Mouse (Mus musculus) spleen, adult 18-20 months (tissue): ENCODE results near the gene Oas1f.
"Not testable (repeated sequence)": the region's sequence is repeated elsewhere in the genome, so short reads cannot be mapped to it uniquely, and the experiment has no call there.

Source experiments
- DNase-seq, 2 experiments: peaks; one replicate each; pipeline ENCODE4 v3.0.0; 2022; ENCODE audit warnings: mixed read lengths in 2 of 2

Oas1f gene

DNA sequence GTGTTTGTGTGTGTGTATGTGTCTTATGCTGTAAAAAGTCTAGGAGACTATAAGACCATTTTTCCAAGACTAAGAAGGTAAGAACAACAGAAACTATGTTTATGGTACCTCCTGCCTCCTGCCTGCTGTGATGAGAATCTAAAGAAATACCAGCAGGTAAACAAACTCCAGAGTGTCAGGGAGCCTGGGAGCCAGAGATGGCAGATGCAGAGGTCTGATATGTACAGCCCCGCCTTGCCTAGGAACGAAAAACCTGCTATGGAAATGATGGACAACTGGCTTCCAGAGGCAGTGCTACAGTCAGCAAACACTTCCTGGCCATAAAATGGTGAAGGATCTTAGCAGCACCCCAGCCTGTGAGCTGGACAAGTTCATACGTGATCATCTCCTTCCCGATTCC is at the start of gene Oas1f:
Gene Oas1f, plus strand, starts transcription at position 301 of the 400 bp plus-strand sequence.
- DNase-seq: no peak

DNA sequence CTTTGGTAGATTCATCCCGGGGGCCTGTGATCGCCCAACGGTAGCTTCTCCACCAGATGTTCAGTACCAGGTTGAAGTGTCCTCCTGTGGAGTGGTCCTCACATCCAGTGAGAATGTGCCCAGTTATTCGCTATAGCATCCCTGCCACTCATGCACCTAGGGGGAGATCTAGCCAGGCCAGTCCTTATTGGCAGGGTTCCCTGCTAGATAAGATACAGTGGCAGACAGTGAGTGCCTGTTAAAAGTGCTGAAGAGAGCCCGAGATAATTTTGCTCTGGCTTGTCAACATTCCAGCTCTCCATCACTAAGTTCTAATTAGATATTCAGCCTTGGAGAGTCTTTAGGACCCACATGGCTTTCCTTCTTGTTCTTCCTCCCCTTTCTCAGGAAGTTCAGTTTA is 49.0 kb upstream of the Oas1f start:
- not testable (repeated sequence) for DNase-seq

DNA sequence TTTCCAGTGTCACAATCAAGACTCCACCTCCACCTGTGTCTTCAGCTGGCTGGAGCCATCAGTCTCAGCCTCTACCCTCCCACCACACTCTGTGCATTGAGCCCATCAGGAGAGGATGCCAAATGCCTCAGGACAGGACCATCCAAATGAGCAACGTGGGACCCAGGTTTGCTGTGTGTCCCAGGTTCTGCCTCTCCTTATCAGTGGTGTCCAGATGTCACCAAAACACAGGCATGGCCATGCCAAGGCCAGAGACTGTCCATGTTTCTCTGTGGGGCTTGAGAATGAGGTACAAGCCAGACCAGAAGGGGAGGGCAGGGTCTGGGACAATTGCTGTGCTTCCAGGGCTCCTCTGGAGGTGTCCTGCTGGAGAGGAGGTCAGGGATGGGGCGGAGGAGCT is 48.2 kb upstream of the Oas1f start:
- DNase-seq: not testable (repeated sequence)

DNA sequence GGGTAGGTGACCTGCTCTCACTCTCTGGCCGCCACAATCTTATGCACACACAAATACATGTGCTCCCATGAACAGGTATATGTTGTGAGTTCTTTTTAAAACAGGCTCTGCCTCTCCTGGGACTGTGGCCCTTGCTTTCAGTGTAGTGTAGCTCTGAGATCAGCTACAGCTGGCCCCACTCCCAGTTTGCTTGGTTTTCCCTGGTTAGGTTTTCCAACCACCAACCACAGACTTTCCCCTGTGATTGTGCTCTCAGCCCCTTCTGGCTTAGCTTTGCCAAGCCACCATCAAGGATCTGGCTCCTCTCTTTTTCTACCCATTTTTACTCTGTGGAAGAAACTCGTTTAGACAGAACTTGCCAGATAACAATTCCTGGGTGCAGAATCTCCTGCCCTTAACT is 43.6 kb upstream of the Oas1f start:
- no peak for DNase-seq

DNA sequence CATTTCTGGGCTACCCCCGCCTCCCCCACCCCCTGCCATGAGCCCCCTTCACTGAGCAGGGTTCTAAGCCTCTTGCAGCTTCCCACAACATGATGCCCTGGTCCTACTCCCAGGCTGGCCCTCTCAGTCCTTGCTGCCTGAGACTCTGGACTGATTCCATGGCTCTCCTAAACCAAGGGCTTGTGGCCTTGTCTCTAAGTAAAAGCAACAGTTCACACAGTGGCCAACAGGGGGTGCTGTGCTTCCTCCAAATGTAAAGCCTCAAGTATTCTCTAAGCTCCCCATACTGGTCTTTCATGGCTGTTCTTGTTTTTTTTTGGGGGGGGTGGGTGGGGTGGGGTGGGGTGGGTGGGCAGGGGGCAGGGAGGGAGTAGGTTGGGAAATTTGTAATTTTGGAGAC is 40.7 kb upstream of the Oas1f start:
- DNase-seq: peak; percentile 25 to 71

DNA sequence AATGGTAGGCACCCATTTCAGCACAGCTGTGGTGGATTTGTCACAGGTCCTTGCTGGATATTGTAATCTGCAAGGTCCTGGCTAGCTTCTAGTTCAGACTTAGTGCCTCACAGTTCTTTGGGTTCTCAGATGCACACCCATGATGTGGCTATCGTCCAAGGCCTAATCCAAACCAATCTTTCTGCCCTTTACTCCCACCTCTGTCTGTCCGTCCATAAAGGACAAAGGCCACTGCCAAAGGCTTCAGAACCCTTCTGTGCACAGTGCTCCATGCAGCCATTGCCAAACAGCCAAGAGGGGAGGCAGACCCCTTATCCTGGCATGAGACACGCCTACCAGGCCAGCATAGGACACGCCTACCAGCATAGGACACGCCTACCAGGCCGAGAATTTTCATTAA is 38.0 kb upstream of the Oas1f start:
- no peak for DNase-seq

DNA sequence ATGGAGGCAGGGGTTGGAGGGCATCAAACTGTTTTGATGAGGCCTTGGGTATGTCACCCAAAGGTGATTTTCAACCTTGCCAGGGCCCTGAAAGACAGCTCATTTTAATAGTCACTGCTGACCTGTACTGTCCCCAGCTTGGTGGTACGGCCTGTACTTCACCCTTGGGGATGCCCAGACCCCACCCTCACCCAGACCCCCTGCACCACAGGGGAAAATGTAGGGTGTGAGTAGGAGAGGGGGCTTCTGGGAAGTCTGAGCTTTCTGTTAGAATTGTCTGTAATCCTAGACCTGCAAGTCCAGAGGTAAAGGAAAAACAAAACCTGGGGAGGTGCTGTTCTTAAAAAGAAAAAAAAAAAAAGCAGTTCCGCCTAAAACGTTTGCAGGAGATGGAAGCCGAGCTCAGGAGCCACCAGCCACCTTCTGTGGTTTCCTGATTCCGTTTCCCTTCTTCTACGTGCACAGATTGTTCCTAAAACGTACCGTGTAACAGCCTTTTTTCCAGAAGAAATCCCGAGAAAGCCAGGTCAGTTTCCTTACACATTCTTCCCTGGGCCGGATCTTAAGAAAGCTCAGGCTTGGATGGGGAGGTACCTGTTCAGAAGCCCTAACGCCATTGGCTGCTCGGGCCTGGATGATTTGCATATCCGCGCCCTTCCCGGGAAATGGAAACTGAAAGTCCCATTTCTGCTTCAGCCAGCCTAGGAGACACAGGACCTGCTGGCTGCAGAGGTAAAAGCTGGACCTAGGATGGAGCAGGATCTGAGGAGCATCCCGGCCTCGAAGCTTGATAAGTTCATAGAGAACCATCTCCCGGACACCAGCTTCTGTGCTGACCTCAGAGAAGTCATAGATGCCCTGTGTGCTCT is 35.0 kb upstream of the Oas1f start, which contains the start of gene Oas1c:
Gene Oas1c, minus strand, starts transcription at position 564 of the 869 bp plus-strand sequence.
- peak; percentile 67 to 77 for DNase-seq

DNA sequence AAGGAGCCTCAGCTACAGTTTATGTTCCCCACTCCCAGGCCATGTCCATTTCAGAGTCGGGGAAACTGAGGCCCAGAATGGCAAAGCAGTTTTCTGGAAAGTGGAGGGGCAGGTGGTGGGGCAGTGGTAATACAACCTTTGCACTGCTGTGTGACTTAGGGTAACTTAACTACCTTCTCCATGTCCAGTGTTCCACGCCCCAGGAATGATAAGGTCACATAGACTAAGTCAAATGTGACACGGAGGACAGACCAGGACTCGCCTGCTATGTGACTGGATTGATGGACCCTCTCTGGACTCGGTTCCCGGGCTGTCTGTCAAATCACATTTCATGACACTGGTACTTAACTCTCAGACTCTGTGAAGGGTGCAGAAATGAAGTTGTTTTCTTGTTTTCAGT is 34.1 kb upstream of the Oas1f start:
- no peak for DNase-seq

DNA sequence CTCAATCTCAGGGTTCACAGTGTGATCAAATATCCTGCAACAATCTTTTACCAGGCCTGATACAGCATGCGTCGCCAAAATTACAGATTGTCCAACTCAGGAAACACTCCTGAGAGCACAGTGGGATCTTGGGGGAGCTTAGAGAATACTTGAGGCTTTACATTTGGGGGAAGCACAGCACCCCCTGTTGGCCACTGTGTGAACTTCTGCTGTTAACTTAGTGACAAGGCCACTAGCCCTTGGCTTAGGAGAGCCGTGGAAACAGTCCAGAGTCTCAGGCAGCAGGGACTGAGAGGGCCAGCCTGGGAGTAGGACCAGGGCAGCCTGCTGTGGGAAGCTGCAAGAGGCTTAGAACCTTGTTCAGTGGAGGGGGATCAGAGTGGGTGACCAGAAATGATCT is 31.2 kb upstream of the Oas1f start:
- peak; percentile 22 to 62 for DNase-seq

DNA sequence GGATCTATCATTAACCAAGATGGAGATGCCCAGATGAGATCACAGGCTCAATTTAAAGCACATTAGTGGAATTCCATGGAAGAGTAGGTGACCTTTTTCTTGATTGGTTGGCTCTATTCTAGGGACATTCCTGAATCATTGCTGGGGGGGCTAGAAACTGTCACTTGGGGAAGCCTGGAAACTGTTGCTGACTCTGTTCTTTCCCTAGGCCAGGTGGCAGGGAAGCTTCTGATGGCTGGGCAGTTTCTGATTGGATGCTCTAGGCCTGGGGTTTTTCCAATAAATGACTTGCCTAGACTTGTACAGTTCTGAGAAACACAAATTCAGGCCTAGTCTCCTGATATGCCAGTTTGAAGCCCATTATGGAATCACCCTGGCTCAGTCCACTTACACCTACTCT is 28.2 kb upstream of the Oas1f start:
- DNase-seq: no peak

DNA sequence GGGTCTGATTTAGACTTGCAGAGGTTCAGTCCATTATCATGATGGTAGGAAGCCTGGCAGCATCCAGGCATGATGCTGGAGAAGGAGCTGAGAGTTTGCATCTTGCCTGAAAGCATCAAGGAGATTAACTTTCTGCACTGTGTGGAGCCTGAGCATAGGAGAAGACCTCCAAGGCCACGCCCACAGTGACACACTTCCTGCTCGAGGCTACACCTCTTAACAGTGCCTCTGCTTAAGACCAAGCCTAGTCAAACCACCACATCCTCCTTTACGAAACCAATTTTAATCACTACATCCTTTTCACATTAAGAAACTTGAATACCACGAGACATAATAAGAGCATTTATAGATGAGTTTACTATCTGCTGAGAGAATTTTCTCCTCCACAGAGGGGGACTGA is 16.1 kb upstream of the Oas1f start:
- peak in 1 of 2 experiments; percentile 18 for DNase-seq

DNA sequence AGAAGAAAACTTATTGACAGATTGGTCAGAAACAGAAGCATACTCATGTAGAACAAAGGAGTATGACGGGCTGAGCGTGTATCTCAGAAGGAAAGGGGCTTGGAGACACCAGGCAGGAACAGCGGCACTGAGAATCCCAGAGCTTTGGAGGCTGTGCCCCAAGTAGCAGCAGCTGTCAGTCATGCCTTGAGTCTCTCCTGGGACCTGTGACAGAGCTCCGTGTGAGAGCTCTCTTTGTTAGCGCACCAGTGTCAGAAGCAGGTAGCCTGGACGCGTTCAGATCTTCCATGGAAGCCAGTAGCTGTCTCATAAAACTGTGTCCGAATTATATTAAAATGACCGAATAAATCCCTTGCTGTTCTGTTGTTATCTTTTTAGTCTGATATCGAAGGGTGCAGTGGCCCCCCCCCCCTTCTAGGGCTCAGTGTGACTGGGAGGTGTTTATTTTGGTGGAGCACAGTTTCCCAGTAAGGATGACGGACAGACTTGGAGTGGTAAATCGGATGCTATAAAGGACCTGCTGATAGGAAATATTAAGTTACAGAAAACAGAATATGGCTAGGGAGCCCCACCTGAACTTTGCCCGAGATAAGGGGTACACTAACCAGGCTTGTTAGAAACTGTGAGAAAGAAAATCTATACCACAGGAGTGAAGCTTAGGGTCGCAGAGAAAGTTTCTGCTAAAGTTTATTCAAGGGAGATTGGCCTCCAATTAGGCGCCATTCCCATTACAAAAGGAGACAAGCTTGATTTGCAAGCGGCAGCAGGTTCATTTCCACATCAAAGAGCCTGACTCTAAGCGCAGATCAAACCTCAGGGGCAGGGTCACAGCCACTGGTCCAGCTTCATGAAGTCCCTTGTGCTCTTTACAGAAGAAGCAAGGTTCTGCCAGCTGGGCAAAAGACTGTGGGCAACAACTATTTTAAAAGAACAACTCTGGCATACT is 13.6 kb upstream of the Oas1f start:
- no peak for DNase-seq

DNA sequence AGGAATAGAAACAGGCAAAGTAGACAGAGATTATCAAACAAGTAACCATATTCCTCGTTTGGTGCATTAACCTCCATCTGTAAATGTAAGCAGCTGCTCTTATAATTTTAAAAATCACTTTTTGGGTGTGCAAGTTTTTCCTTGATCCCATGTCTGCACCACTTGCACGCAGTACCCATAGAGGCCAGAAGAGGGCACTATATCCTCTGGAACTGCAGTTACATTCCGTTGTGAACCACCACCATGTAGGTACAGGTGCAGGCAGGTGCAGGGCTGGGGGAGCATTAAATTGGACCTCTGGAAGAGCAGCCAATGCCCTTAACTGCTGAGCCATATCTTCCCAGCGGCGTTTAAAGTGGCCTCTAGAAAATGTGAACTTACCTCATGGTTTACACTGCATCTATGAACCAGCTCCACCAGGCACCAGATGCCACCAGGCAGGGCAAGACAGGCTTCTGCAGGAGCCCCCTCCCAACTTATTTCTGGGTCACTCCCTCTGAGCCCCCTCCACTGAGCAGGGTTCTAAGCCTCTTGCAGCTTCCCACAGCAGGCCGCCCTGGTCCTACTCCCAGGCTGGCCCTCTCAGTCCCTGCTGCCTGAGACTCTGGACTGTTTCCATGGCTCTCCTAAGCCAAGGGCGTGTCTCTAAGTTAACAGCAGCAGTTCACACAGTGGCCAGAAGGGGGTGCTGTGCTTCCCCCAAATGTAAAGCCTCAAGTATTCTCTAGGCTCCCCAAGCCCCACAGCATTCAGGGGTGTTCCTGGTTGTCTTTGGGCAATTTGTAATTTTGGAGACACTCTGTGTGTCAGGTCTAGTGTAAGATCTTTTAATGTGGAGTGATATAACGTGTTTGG is 10.2 kb upstream of the Oas1f start:
- peak in 1 of 2 experiments; percentile 57 for DNase-seq

DNA sequence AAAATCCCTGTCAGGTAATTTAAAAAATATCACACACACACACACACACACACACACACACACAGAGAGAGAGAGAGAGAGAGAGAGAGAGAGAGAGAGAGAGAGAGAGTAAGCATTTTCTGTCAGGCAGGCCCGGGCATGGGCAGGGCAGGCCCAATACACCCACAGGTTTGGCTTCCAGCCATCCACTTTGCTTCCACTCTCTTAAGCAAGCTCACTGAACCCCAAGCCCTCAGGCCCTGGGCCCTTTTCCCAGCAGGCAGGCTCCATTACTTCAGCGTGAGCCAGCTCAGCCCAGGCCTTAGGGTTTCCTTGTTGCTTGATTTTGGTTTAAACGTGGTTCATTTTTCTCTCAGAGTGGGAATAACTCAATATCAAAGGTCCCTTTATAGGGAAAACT is 2.5 kb upstream of the Oas1f start:
- no peak for DNase-seq

DNA sequence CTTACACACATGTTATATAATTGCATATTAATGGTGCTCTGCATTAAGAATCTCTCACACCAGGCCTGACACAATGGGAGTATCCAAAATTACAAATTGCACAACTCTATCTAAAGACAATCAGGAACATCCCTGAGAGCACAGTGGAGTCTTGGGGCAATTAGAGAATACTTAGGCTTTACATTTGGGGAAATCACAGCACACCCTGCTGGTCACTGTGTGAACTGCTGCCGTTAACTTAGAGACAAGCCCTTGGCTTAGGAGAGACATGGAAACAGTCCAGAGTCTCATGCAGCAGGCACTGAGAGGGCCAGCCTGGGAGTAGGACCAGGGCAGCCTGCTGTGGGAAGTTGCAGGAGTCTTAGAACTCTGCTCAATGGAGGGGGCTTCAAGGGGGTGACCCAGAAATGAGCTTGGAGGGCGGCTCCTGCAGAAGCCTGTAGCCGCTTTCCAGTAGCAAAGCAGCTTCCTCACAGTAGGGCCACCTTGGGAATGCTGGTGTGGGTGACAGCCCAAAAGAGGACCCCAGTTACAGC is 2.5 kb downstream of the Oas1f start:
- DNase-seq: peak in 1 of 2 experiments; percentile 55

DNA sequence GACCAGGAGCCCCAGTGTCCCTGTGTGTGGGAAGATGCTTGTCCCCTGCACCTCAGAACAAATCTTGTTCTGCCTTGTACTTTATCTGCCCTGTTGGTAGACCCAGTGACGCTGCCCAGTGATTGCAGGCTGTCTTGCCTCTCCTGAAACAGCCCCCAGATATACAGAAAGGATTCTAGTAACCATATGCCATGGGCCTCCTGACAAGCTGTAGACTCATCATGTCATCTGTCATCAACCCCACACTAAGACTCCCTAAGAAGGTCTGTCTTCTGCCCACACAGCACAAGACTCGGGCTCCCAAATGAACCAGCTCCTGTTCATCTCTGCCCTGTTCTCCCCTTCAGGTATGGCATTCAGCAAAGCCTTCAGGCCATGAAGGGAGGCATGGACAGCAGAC is 12.1 kb downstream of the Oas1f start:
- DNase-seq: no peak

DNA sequence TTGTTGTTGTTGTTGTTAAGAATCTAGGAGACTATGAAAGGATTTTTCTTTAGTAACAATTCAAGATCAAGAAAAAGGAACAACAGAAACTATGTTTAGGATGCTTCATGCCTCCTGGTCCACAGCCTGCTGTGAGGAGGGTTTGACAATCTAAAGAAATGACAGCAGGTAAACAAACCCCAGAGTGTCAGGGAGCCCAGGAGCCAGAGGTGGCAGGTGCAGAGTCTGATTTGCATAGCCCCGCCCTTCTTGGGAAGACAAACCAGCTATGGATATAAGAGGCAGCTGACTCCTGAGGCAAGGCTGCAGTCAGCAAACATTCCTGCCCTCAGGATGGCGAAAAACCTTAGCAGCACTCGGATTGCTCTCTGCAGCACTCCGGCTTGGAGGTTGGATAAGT is 14.0 kb downstream of the Oas1f start, which contains the start of gene Oas1h:
Gene Oas1h, plus strand, starts transcription at position 301 of the 400 bp plus-strand sequence.
- DNase-seq: no peak

DNA sequence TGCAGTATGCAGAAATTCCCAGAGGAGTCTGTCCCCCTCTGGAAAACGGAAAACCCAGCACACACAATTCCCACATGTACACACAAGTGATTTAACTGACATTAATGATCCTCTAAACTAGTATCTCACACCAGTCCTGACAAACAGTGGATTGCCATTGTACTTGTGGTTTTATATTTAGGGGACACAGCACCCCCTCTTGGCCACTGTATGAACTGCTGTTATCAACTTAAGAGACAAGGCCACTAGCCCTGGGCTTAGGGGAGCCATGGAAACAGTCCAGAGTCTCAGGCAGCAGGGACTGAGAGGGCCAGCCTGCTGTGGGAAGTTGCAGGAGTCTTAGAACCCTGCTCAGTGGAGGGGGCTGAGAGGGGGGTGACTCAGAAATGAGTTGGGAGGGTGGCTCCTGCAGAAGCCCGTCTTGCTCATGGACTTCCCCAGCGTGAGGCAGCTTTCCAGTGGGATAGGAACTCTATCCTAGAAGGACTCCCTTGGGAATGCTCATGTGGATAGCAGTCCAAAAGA is 18.2 kb downstream of the Oas1f start:
- peak in 1 of 2 experiments; percentile 5 for DNase-seq

DNA sequence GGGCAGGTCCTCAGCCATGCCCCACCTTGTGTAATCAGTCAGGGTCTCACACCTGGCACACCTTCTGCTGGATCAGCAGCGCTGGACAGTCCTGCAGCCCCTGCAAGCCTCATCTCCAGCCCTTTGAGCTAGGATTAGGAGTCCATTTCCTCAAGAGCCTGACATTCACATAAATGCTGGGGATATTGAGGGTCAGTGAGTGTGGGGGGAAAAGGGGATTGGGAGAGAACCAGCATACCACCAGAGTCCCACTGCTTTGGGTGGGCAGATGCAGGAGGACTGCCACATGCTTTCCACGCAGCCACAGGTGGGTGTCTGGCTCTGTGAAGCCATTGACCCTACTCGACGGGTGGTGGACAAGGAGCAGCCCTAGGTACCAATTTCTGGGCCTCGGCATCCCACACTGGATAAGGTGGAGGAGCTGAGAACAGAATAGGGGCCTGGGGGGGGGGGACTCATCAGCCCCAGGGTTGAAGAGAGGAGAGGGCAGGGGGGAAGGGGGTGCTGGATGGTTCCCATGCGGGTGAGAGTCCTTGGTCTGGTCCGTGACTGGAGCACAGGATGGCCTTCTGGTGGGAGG is 22.4 kb downstream of the Oas1f start:
- no peak for DNase-seq

DNA sequence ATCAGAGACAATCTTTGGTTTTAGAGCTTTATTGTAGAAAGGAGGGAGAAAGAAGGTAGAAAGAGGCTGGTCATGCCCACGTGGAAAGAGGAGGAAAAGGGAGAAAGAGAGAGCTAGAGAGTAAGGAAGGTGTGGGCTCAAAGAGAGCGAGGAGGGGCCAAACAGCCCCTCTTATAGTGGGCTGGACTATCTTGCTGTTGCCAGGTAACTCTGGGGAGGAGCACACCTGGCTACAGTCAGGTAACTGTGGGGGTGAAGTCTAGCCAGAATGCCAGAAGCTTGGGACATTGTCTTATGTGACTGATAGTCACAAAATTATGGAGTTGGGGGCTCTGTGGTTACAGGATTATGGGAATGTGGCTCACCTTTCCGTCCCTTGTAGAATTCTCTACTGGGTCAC is 22.9 kb downstream of the Oas1f start:
- no peak for DNase-seq

DNA sequence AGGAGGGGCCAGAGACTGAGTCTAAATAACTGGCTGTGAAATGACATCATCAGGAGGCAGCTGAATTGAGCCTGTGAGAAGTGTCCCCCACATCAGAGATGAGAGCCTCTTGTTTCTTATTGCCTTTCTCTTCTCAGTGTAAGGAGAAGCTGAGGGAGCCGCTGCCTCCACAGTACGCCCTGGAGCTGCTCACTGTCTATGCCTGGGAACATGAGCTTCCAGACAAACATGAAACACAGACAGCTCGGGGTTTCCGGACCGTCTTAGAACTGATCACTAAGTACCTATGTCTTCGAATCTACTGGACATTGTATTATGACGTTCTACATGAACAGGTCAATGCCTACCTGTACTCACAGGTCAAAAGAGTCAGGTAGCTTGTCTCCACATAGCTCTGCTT is 23.6 kb downstream of the Oas1f start:
- DNase-seq: no peak

DNA sequence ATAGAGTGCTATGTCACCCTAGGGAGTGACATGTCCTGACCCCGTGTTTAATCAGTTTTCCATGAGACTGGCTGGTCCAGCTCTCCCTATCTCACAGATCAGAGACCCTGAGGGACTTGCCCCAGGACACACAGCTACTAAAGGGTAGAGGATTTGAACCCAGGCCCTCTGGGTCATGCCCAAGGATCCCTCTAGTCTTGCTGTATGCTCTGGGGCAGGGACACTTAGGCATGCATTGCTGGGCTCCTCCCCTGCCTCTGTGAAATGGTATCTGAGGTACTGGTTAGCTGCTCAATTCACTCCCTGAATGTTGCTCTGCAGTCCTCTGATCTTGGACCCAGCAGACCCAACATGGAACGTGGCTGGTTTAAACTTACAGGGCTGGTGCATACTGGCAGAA is 24.3 kb downstream of the Oas1f start:
- no peak for DNase-seq
